Mouse (Mus musculus) retina, postnatal 7 days (tissue): ENCODE data around the gene Adgrd1.
"Not testable (repeated sequence)": the region's sequence is repeated elsewhere in the genome, so short reads cannot be mapped to it uniquely, and the experiment has no call there.

ENCODE experiments used
- DNase-seq: peaks from one replicate; pipeline ENCODE4 v3.0.0-alpha.2; 2012; ENCODE audit warnings: low read depth, low spot score

The Adgrd1 gene

GRCm38 (mm10) chr5:129093158-129093557 lies 3.4 kb upstream of the Adgrd1 start:
- no peak for DNase-seq

DNA sequence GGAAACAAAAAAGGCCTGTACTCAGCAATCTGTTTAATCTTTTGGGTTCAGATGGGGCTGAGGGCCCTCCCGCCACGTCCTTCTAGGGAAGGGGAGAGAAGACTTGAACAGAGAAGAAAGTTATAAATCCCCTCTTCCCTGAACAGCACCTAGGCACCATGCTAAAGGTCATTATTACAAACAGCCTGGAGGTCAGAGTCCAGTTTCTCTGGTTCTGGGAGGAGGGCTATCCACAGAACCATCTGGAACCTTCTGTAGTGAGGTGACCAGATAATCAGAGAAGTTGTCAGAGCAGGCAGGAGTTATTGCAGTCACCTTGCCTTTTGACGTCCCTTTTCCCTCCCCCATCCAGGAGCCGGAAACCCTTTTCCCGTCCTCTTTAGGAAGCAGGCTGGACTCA lies 2.3 kb upstream of the Adgrd1 start:
- DNase-seq, result no peak

GRCm38 (mm10) chr5:129104043-129104442 lies 7.5 kb downstream of the Adgrd1 start:
- no peak for DNase-seq

DNA sequence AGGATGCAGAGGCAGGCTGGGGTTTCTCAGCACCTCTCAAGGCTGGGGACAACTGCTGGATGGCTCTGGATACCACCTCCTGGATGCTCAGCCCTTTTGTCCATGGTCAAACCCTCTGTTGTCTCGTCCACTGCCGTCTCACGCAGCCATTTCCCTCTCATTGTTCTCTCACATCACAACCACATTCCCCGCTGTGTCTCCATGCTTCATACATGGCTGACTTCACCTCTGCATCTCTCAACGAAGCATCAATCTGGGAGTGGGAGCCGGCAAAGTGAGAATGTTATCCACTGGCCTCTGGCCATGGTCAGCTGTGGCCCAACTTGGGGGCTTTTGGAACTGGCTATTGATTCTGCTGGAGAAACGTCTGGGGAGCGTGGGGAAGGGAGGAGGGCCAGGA lies 15.2 kb downstream of the Adgrd1 start:
- DNase-seq, result no peak

GRCm38 (mm10) chr5:129113741-129114476 lies 17.4 kb downstream of the Adgrd1 start:
- DNase-seq, result no peak

DNA sequence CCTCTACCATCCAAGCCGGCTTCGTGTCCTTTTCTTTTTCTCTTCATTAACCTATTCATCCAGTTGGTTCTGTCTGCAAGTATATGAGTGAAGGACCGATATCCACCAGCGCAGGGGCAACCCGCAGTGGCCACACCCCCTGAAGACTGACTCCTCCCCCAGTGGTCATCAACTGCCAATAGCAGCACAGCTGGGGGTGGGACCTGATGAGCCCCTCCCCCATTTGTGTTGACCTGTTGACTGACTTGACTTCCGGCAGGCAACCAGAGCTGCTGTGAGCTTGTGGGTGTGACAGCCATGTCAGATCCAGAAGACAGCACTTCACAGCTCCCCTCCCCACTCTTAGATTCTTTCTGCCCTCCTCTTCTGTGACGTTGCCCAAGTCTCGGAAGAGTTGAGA lies 19.7 kb downstream of the Adgrd1 start:
- no peak for DNase-seq

GRCm38 (mm10) chr5:129117593-129118113 lies 21.1 kb downstream of the Adgrd1 start:
- DNase-seq, result no peak

- no peak for DNase-seq
Observed at GRCm38 (mm10) chr5:129118523-129118922, 22.0 kb downstream of the Adgrd1 start.

GRCm38 (mm10) chr5:129119146-129119545 lies 22.6 kb downstream of the Adgrd1 start:
- no peak for DNase-seq

GRCm38 (mm10) chr5:129121654-129122285 lies 25.2 kb downstream of the Adgrd1 start:
- DNase-seq, result no peak

DNA sequence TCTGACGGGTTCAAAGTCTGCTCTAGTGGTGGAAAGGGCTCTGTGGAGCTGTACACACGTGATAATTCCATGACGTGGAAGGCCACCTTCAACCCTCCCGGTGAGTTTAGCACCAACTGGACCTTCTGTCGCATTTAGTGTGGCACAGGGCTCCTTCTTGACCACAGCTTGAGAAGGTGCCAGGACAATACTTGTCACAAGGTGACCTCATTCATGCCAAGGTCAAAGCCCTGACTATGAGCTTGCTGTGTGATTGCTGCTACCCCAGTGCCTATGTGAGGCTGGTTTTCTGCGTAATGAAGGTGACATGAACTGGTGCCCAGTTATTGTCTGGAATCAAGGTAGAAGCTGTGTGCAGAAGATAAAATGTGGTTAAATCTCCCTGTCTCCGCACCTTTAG lies 25.9 kb downstream of the Adgrd1 start:
- no peak for DNase-seq

- no peak for DNase-seq
Observed at GRCm38 (mm10) chr5:129124070-129124828, 27.7 kb downstream of the Adgrd1 start.

DNA sequence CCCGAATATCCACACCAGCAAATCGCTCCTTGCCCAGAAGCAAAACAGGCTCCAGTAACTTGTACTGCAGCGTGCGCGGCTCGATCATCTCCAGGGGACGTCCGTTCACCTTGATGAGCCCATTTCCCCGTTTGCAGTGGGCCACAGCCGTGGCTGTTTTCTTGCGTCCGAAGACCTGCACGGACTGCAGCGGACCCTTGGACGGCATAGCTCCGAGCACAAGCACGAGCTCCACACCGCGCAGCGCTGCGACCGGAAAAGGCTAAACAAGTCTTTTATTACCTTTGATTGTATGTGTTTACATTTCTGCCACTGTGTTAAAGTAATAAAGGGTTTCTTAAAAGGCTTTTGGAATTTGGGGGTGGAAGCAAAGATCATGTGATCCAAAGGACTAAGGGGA lies 31.8 kb downstream of the Adgrd1 start:
- not testable (repeated sequence) for DNase-seq

DNA sequence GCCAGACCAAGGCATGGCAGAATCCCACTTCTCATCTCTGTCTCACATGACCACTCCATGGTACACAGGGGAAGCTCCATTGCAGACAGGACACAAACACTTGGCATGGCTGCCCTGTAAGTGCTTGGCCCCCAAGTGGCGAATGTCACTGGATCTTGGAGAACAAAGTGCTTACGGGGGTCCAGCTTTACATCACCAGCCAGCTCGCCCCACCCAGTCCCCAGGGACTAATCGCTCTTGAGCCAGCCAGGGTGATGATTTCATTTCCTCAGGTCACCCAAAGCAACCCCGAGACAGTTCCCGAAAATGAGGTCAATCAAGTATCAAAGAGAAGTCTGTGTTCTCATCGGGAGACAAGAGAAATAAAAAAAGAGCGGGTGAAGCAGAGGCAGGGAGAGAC lies 33.8 kb downstream of the Adgrd1 start:
- no peak for DNase-seq

DNA sequence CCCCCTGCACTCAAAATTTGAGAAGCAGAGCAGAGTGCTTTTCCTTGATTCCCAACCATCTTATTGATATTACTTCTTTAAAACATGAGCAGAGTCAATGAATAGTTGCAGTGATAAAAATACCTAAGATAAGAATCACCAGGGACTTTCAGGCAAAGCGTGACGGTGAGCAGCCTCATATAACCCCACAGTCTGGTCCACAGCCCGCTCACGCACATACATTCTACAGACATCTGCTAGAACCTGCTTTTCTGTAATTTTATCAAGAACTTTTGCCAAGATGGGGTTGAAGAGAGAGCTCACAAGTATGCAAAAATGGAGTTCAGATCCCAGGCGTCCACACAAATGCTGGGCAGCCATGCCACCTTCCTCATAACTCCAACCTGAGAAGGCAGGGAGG lies 40.9 kb downstream of the Adgrd1 start:
- DNase-seq, result no peak

DNA sequence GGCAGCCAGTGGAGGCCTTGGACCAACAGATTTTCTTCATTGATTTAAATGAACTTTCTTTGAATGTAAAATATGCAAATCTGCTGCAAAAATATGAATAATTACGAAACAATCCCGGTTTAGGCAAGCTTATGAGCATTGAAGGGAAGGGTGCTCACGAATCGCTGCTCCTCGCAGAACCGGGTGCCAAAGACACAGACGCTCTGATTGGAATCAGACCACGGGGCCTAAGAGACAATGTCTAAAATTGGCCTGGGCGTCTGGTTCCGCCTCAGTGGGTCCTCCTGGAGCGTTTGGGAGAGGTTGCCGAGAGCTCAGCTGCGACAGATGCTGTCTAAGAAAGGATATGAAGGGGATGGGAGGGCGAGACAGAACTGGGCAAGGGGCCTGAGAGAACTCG lies 42.0 kb downstream of the Adgrd1 start:
- DNase-seq, result no peak

DNA sequence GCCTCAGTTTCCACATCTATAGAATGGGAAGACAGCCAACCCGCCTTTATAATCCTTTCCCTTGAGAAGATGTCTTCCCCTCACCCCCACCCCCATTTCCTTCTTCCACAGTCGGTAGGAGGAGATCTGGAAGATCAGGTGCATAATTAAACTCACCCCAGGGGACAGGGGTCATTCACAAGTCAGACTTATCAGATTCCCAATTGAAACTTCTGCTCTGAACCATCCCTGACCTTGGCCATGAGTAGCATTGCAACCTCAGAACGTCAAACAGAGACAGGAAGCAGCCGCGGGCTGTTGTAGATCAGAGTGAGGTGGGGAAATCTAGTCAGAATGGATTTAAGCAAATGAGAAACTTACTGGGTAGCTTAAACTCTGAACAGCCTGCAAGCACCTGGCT lies 46.3 kb downstream of the Adgrd1 start:
- no peak for DNase-seq

DNA sequence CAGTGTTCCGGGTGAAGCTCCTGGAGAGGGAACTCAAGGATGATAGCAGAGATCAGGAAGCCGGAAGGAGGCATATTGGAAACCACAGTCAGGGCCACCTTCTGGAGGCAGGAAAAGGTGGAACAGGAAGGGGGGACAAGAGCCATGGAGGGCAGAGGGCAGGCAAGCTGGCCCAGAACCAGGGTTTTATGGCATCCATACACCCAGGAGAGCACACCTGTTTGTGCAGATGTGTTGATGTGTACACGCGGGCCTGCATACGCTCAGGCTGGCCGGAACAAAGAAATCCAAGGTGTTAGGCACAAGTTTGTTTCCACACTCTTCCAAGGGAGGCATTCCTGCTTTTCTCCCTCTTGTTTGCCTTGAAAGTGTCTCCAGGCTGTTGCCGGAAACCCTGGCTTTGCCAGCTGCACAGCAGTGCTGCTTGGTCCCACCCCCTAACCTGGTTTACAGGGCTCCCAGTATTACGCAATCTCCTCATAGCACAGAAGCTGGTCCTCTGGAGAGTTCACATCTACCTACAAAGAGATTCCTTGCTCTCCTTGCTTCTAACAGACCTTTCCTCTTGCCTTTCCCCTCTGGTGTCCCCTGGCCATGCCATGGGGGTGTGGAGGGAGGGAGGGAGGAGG lies 48.9 kb downstream of the Adgrd1 start:
- no peak for DNase-seq

- no peak for DNase-seq
Observed at GRCm38 (mm10) chr5:129146892-129147509, 50.5 kb downstream of the Adgrd1 start.

- DNase-seq, result no peak
Observed at GRCm38 (mm10) chr5:129148485-129148884, 51.9 kb downstream of the Adgrd1 start.
